Mouse (Mus musculus): ENCODE measurements at regions not wholly inside any gene's neighbourhood (a gene's known extent, or its start where the extent isn't known, plus 50 kb on each side); places are given as distances from the start of the nearest gene placed in this dataset.

GRCm38 (mm10) chr2:45230351-45231209 is 113.4 kb upstream of the Zeb2 start:
- in situ Hi-C loops (cut with MboI; ENCODE audit: unreplicated experiment in 2 of 2): no loop called here

- in situ Hi-C loops (cut with MboI; ENCODE audit: unreplicated experiment in 2 of 2): no loop called here
Measured at GRCm38 (mm10) chr2:45229501-45229900, 112.3 kb upstream of the Zeb2 start.

DNA sequence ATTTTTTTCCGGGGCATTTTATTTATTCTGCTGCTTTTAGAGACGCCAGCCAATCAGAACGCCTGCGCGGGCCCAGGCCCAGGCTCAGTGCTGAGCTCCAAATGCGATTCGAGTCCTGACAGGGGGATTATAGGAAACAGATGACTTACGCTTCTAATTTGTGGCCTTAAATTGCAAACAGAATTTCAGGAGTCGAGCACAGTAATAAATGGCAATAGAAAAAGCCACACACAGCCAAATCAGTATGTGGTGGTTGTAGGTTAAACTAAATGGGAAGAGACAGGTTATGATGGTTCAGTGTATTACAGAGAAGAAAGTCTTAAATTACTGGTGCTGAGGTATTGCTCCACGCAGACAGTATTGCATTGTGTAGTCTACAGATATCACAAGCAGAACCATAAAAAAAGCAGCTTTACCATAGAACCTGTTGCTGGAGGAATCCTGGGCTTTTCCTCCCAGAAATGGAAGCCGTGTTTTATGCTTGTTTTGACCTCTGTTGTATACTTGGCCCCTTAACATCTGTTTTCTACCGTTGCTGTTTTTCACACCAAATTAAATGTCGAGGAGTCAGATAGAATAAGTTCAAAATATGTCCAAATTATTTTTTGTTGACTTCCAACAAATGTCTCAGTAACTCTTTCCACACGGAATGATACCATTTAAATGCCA is 110.2 kb upstream of the Zeb2 start:
- in situ Hi-C loops (cut with MboI; ENCODE audit: unreplicated experiment in 2 of 2): no loop called here

DNA sequence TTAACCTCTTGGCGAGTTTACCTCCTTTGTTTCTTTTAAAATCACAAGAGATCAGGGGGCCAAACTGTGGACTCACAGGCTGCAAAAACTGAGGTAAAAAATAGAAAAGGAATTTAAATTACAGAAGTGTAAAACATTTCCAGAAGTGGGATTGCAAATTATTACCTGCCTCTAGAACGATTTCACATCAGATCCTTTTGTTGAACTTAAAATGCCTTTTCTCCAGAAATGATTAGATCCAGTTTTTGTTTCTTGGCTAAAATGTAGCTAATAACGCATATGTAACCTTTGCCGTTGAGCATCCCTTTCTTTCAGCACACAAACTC is 108.8 kb upstream of the Zeb2 start:
- in situ Hi-C loops (cut with MboI; ENCODE audit: unreplicated experiment in 2 of 2): no loop called here

- in situ Hi-C loops (cut with MboI; ENCODE audit: unreplicated experiment in 2 of 2): no loop called here
Measured at GRCm38 (mm10) chr2:45225364-45226044, 108.3 kb upstream of the Zeb2 start.

- in situ Hi-C loops (cut with MboI; ENCODE audit: unreplicated experiment in 2 of 2): no loop called here
Measured at GRCm38 (mm10) chr2:45222213-45222612, 105.0 kb upstream of the Zeb2 start.

DNA sequence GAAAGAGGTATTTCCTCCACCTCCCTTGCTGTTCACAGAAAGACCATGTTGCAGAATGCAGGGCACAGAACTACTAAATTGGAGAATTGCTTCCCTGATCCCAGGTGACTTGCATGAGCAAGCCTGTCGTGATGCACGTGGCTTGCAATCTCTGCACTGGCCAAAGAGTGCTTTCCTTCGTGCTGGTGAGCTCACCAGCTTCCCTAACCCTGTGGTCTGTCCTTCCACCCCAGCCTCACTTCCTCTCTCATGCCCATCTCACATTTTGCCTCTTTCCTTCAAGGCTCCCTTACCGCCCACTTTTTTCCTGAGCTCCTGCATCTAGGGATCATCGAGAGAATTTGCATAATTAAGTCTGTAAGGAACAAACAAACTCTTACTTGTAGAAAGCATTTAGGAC is 102.7 kb upstream of the Zeb2 start:
- in situ Hi-C loops (cut with MboI; ENCODE audit: unreplicated experiment in 2 of 2): no loop called here

GRCm38 (mm10) chr2:45212833-45213232 is 95.6 kb upstream of the Zeb2 start:
- in situ Hi-C loops (cut with MboI; ENCODE audit: unreplicated experiment in 2 of 2): no loop called here

GRCm38 (mm10) chr2:45208526-45208925 is 91.3 kb upstream of the Zeb2 start:
- in situ Hi-C loops (cut with MboI; ENCODE audit: unreplicated experiment in 2 of 2): no loop called here

DNA sequence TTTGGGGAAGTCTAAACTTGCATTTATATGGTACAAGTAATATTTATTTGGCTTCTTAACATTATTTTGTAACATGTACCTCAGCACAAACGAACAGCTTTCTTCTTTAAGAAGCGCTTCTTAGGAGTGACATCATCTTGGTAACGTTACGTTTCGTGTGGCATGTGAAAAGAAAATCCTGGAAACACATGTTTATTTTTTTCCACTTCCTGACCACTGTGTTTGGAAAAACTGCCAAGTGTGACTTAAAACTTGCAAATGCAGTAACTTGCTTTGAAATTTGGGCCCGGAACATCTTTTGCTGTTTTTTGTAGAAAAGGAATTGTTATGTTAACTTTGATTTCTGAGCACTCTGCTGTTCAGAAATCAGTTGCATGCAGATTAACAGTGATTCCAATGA is 88.6 kb upstream of the Zeb2 start:
- in situ Hi-C loops (cut with MboI; ENCODE audit: unreplicated experiment in 2 of 2): no loop called here

DNA sequence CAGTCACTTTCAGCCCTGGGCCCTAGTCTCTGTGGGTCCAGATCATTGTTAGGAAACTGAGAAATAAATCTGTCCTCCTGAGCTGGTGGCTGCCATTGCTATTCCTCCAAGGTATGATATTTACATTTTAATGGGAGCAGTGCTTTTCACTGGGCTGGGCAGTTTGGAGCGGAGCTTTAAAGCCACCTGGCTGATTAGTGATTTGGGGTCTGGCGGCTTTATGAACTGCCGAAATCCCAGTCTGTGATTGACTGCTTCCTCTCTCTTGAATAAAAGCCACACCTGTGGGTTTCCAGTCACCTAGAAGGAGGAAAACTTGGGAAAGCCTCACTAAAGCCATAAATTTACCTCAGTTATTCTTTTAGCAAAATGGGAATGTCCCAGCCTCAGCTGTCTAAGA is 88.0 kb upstream of the Zeb2 start:
- in situ Hi-C loops (cut with MboI; ENCODE audit: unreplicated experiment in 2 of 2): no loop called here

- in situ Hi-C loops (cut with MboI; ENCODE audit: unreplicated experiment in 2 of 2): no loop called here
Measured at GRCm38 (mm10) chr2:45197955-45198631, 80.9 kb upstream of the Zeb2 start.

DNA sequence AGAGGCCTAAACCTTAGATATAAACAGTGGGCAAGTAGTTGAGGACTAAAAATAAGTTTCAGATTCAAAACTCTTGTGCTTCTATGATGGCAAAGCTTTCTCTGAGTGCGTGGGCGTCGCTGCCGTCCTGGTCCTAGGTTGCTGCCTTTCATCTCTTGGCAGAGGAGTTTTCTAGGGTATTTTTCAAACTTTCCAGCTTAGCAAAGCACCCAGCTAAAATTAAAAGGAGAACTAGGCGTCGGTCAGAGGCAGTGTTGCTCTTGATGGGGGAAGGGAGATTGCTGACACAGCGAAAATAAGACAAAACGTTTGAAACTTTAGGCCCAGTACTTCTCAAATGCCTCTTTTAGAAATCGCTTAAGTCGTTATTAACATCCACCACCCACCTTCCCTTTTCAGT is 80.1 kb upstream of the Zeb2 start:
- in situ Hi-C loops (cut with MboI; ENCODE audit: unreplicated experiment in 2 of 2): no loop called here

DNA sequence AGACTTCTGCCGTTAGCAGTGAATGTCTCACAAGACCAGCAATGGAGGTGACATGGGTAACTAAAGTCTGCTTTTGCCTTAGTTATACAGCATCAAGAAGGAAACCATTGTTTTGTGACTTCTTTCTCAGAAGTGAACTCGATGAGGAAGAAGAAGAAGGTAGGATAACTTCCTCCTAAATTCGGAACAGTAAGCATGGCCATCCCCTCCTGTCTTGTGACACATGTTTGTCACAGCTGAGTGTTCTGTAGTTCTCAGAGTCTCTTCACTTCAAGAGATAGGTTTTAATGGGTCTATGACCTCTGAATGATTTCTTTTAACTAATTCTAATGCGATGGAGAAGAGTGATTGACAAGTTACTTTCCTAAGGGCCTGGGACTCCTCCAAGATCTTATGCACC is 79.3 kb upstream of the Zeb2 start:
- in situ Hi-C loops (cut with MboI; ENCODE audit: unreplicated experiment in 2 of 2): no loop called here

DNA sequence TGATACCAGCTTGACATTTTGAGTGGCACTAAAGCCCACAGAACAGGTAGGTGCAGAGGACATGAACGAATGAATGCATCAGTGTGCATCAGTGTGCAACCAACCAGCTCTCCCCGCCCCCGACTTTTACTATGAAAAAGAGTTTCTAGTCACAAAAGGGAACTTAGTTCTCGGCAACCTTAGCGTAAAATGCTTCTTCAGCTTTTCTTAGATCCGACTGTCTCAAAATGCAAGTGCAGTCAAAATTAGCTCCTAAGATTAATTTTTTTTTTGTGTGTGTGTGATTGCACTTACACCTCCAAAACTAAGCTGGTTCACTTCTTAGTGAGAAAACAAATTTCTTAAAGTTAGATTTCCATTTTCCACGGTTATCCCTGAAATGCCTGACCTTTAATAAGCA is 77.1 kb upstream of the Zeb2 start:
- in situ Hi-C loops (cut with MboI; ENCODE audit: unreplicated experiment in 2 of 2): no loop called here

DNA sequence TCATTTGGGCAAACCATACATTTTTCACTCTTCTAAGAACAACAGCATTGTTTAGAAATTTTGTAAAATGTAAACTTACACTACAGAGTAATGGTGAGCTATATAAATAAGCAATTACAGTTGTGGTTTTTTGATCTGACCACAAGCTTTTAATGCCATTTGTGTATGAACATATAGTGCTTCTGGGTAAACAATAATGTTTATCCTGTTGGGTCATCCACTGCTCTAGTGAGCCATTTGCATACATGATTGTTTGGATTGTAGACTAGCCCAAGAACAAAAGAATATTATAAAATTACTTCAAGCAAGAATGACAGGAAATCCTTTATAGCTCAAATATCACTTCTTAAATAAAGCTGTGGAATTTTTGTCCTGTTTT is 68.4 kb upstream of the Zeb2 start:
- in situ Hi-C loops (cut with MboI; ENCODE audit: unreplicated experiment in 2 of 2): no loop called here

GRCm38 (mm10) chr2:45184704-45185620 is 67.8 kb upstream of the Zeb2 start:
- in situ Hi-C loops (cut with MboI; ENCODE audit: unreplicated experiment in 2 of 2): no loop called here

DNA sequence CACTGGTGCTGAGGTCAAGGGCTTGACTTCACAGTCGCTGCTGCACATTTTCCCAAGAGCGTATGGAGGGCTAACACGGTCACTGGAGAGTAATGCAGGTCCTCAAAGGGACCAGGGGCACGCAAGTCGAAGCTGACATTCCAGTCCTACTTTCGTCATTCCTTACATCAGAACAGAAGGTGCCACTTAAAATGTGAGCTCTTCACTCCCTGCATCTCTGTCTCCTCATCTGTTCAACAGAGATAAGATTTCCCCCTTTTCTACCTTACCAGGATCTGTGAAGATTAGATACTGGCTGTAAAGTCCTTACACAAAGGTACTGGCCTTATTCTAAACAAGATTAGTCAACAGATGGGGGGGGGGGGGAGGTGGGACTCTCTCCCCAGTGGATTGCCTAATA is 67.0 kb upstream of the Zeb2 start:
- in situ Hi-C loops (cut with MboI; ENCODE audit: unreplicated experiment in 2 of 2): no loop called here

- in situ Hi-C loops (cut with MboI; ENCODE audit: unreplicated experiment in 2 of 2): no loop called here
Measured at GRCm38 (mm10) chr2:45182876-45183275, 65.7 kb upstream of the Zeb2 start.

GRCm38 (mm10) chr2:45181552-45181951 is 64.4 kb upstream of the Zeb2 start:
- in situ Hi-C loops (cut with MboI; ENCODE audit: unreplicated experiment in 2 of 2): no loop called here

All from v-Abl transformed pro-B cells (cell line).